Mouse (Mus musculus) E14TG2a.4 (cell line): ENCODE data around the gene Nck2.

ENCODE experiments used
- H3K27me3 ChIP-seq: 2 replicates; pipeline ENCODE4 v1.6.1; 2014; ENCODE audit warnings: low read length, control low read depth; ENCODE audit not compliant: insufficient read depth
- H3K36me3 ChIP-seq: 2 replicates; pipeline ENCODE4 v1.6.1; 2014; ENCODE audit warnings: low read length, control low read depth; ENCODE audit not compliant: insufficient read depth
- H3K4me1 ChIP-seq: replicated peaks from 2 replicates; pipeline ENCODE4 v1.6.1; 2014; ENCODE audit warnings: low read depth, low read length, control low read depth
- H3K4me3 ChIP-seq: replicated peaks from 2 replicates; pipeline ENCODE4 v1.5.1; 2014; ENCODE audit warnings: mild to moderate bottlenecking, low read length
- H3K9me3 ChIP-seq: 2 replicates; pipeline ENCODE4 v1.6.1; 2014; ENCODE audit warnings: low read length, control low read depth
- CTCF ChIP-seq: conservative IDR thresholded peaks from 2 replicates; pipeline ENCODE4 v1.5.1; 2014; ENCODE audit warnings: low read length
- NANOG ChIP-seq: IDR thresholded peaks from 2 replicates; pipeline ENCODE4 v1.6.1; 2014; ENCODE audit warnings: borderline replicate concordance, low read length, mixed read lengths
- POU5F1 ChIP-seq: IDR thresholded peaks from 2 replicates; pipeline ENCODE4 v1.6.1; 2014; ENCODE audit warnings: low read length, borderline replicate concordance

Gene Nck2

GRCm38 (mm10) chr1:43468978-43469377 is 24.6 kb downstream of the Nck2 start:
- H3K36me3 ChIP-seq, result no peaks in the 10 kb centered on the region
- H3K27me3 ChIP-seq, result no peaks in the 10 kb centered on the region
- H3K4me3 ChIP-seq, result no peak overlapping the region
- H3K9me3 ChIP-seq, result no peaks in the 10 kb centered on the region
- H3K4me1 ChIP-seq, result peaks cover 59% of the 10 kb centered on the region
- TF ChIP-seq NANOG, result no peak
- TF ChIP-seq CTCF, result no peak
- no peak for TF ChIP-seq POU5F1

- Histone ChIP-seq H3K27me3 (no peaks in the 10 kb centered on the region), H3K9me3 (no peaks in the 10 kb centered on the region), H3K4me1 (peaks cover 65% of the 10 kb centered on the region), H3K36me3 (no peaks in the 10 kb centered on the region), H3K4me3 (no peak overlapping the region)
- no peak for TF ChIP-seq CTCF
- TF ChIP-seq NANOG, result no peak
- no peak for TF ChIP-seq POU5F1
These were observed 26.2 kb downstream of the Nck2 start for GRCm38 (mm10) chr1:43470421-43471179.

GRCm38 (mm10) chr1:43471180-43472045 is 27.0 kb downstream of the Nck2 start:
- no peak for TF ChIP-seq CTCF
- TF ChIP-seq NANOG, result no peak
- H3K4me3 ChIP-seq, result no peak overlapping the region
- peaks cover 59% of the 10 kb centered on the region for H3K4me1 ChIP-seq
- no peaks in the 10 kb centered on the region for H3K36me3 ChIP-seq
- H3K9me3 ChIP-seq, result no peaks in the 10 kb centered on the region
- H3K27me3 ChIP-seq, result no peaks in the 10 kb centered on the region

GRCm38 (mm10) chr1:43472046-43472649 is 27.8 kb downstream of the Nck2 start:
- H3K4me3 ChIP-seq, result no peak overlapping the region
- no peaks in the 10 kb centered on the region for H3K9me3 ChIP-seq
- H3K4me1 ChIP-seq, result peaks cover 57% of the 10 kb centered on the region

GRCm38 (mm10) chr1:43473734-43474534 is 29.6 kb downstream of the Nck2 start:
- H3K4me3 ChIP-seq, result no peak overlapping the region
- TF ChIP-seq POU5F1 (no peak), CTCF (no peak), NANOG (no peak)
- H3K27me3 ChIP-seq, result no peaks in the 10 kb centered on the region
- no peaks in the 10 kb centered on the region for H3K36me3 ChIP-seq
- peaks cover 53% of the 10 kb centered on the region for H3K4me1 ChIP-seq
- no peaks in the 10 kb centered on the region for H3K9me3 ChIP-seq

More at GRCm38 (mm10) chr1:43472046-43472649, 27.8 kb downstream of the Nck2 start:
- Histone ChIP-seq H3K27me3 (no peaks in the 10 kb centered on the region), H3K36me3 (no peaks in the 10 kb centered on the region)
- TF ChIP-seq NANOG, result no peak
- no peak for TF ChIP-seq POU5F1
- no peak for TF ChIP-seq CTCF

DNA sequence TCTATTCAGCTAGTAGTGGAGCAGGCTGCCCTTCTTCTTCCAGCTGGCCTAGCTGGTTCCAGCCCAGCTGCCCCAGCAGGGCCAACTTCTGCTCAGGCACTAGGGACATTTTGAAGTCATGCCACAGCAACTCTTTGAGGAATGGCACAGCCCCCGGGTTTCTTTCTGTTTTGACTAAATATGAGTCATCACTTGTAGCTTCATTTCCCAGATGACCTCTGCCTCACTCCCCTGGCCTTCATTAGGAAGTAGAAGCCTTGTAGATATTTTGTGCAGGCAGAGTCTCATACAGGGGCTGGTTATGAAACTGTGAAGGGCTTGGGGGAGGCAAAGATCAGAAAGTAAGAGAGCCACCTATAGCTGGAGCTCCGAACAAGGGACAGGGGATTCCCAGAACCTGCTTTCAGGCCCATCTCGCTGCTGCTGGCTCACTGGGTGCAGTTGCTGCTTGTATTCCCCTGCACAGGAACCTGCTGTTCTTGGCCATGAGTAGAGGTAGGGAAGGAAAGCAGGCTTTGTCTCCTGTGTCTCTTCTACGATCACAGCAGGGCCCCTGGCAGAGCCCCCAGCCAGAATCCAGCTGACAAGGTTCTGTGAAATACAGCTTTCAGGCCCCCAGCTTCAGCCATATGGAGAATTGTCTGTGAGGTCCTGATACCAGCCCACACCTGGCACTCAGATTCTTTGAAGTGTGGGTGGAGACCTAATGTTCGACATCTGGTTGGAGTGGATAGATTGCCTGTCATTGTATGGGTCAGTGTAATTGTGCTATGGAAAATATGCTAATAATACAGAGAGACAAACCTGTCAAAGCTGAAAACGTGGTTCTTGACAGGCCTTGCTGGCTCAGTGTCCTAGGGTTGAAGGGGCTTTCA is 30.4 kb downstream of the Nck2 start:
- Histone ChIP-seq H3K4me3 (no peak overlapping the region), H3K36me3 (peaks cover 3% of the 10 kb centered on the region; the same call in 1 of the 2 replicates), H3K4me1 (peaks cover 44% of the 10 kb centered on the region), H3K27me3 (no peaks in the 10 kb centered on the region), H3K9me3 (no peaks in the 10 kb centered on the region)
- TF ChIP-seq CTCF (no peak), NANOG (no peak), POU5F1 (no peak)

- Histone ChIP-seq H3K9me3 (no peaks in the 10 kb centered on the region), H3K4me3 (no peak overlapping the region), H3K4me1 (peaks cover 34% of the 10 kb centered on the region), H3K36me3 (peaks cover 3% of the 10 kb centered on the region; the same call in 1 of the 2 replicates), H3K27me3 (no peaks in the 10 kb centered on the region)
- TF ChIP-seq POU5F1 (no peak), NANOG (no peak)
These were observed 33.6 kb downstream of the Nck2 start for GRCm38 (mm10) chr1:43477954-43478353.
